Mouse (Mus musculus): ENCODE measurements around the gene Taar9.

DNA sequence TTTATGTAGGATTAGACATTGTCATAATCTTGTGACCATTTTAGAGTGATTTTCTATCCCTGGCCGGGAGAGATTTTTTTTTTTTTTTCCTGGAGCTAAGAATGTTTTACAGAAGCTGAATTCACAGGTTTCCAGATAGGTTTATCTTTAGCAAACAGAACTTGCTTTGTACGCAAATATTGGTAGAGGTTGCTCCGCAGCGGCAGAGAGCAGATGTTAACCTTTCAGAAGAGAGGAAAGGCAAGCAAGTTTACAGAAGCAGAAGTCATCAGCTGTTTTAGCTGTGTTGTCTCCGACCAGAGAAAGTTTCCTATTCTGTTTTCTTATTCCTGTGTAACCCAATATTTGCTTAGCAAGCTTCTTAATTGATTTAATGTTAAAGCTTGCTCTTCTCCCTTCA is 22.8 kb downstream of the Taar9 start:
- no peak for TF ChIP-seq CTCF (conservative IDR thresholded peaks at IDR 0.05 in 1 of 2, IDR thresholded peaks at IDR 0.05 in 1 of 2; ENCODE audit: low read depth in 2 of 2, low read length in 2 of 2)
- TF ChIP-seq TBP (conservative IDR thresholded peaks at IDR 0.05; ENCODE audit: low read depth, low read length) = no peak
- no peak for TF ChIP-seq EP300 (IDR thresholded peaks at IDR 0.05; ENCODE audit: low read length)
- TF ChIP-seq CHD2 (IDR thresholded peaks at IDR 0.05; ENCODE audit: low read length) = no peak
